Mouse (Mus musculus): ENCODE data around the gene Hapln2. TPM values are rescaled to one million over a fixed set of nuclear protein-coding genes. Genes with fewer than 3 reads are reported as not detected.

Gene Hapln2
- polyA plus RNA-seq, 1 experiment = not detected

DNA sequence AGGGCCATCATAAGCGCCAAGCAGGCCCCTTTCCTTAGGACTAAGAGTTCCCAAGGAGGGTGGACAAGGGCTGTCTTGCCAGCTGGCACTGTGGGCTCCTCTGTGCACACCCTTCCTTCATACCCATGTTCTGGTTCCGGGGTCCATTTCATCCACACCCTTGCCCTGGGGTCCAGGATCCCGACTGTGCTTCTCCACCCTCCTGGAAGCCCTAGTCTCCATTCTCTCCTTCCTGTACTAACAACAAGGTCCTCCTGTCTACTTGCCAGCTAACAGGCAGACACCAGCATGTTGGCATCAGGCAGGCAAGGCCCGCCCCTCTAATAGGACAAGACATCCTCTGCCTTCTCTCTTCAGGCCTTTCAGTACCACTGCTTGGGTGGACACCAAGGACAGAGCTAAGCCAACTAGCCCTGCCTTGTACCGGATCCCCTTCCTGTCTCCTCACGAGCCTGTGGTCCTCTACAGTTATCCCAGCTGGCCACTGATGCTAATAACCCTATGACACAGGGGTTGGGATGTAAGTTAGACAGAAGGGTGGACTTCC lies 46.1 kb downstream of the Hapln2 start:
- H3K4me3 ChIP-seq (ENCODE audit: extremely low read depth, insufficient read depth, insufficient read length) = no peak overlapping the region
- no peak for TF ChIP-seq CTCF (IDR thresholded peaks at IDR 0.05; ENCODE audit: extremely low read depth, insufficient read depth, insufficient read length, insufficient replicate concordance)
- no peak for TF ChIP-seq POLR2A (IDR thresholded peaks at IDR 0.05; ENCODE audit: low read depth, low read length)
- peaks cover 16% of the 10 kb centered on the region; the same call in 1 of the 2 replicates for H3K4me1 ChIP-seq (ENCODE audit: control insufficient read depth, insufficient read depth, insufficient read length)
- DNase-seq (ENCODE audit: low read depth in 1 of 2, low spot score in 2 of 2) = no peak
- no peak overlapping the region for H3K27ac ChIP-seq (ENCODE audit: insufficient read depth, low read length)
- WGBS = 89% methylated on average over 6 of the region's 6 CpGs
- no peaks in the 10 kb centered on the region for H3K36me3 ChIP-seq (ENCODE audit: control insufficient read depth, insufficient read depth, low read length)
- no peaks in the 10 kb centered on the region for H3K27me3 ChIP-seq (ENCODE audit: control insufficient read depth, insufficient read depth, low read length)

DNA sequence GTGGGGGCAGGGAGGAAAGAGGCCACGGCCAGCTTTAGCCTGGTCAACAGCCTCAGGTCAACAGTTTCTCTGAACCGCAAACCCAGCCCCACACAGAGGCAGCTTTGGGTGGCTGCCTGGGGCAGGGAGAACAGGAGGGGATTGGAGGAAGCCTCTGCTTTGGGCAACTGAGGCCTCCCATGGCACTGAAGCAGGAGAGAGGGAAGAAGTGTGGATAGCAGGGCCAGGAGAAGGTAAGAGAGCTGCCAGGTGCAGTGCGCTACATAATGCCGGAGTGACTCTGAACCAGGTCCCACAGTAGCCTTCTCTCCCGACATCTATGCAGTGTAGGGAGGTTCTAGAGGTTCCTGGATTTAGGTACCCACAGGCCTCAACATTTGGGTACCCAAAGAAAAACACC lies 46.7 kb downstream of the Hapln2 start:
- DNase-seq (ENCODE audit: low read depth in 1 of 2, low spot score in 2 of 2) = no peak
- no peak for TF ChIP-seq CTCF (IDR thresholded peaks at IDR 0.05; ENCODE audit: extremely low read depth, insufficient read depth, insufficient read length, insufficient replicate concordance)
- no peak for TF ChIP-seq POLR2A (IDR thresholded peaks at IDR 0.05; ENCODE audit: low read depth, low read length)
- H3K27ac ChIP-seq (ENCODE audit: insufficient read depth, low read length) = no peak overlapping the region
- H3K4me1 ChIP-seq (ENCODE audit: control insufficient read depth, insufficient read depth, insufficient read length) = peaks cover 16% of the 10 kb centered on the region; the same call in 1 of the 2 replicates
- H3K36me3 ChIP-seq (ENCODE audit: control insufficient read depth, insufficient read depth, low read length) = no peaks in the 10 kb centered on the region
- no peak overlapping the region for H3K4me3 ChIP-seq (ENCODE audit: extremely low read depth, insufficient read depth, insufficient read length)
- 93% methylated on average over 5 of the region's 5 CpGs for WGBS
- no peaks in the 10 kb centered on the region for H3K27me3 ChIP-seq (ENCODE audit: control insufficient read depth, insufficient read depth, low read length)

DNA sequence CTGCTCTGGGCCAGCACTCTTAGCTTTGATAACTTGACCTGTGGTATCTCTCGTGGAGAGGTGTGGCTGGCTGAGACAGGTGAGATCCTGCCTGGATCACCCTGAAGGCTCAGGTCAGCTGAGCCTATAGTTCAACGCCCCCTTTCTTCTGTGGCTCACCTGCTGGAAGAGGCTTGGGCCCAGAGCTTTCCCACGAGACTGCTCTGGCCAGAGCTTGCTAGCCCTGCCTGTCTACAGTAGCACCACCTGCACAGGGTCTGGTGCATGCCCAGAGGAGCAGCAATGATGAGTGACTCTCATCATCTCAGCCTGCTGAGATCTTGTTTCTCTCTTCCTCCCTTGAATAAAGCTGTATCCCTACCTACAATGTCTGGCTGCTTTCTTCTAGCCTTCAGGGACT lies 47.3 kb downstream of the Hapln2 start:
- DNase-seq (ENCODE audit: low read depth in 1 of 2, low spot score in 2 of 2) = no peak
- no peak overlapping the region for H3K4me3 ChIP-seq (ENCODE audit: extremely low read depth, insufficient read depth, insufficient read length)
- TF ChIP-seq CTCF (IDR thresholded peaks at IDR 0.05; ENCODE audit: extremely low read depth, insufficient read depth, insufficient read length, insufficient replicate concordance) (no peak), POLR2A (IDR thresholded peaks at IDR 0.05; ENCODE audit: low read depth, low read length) (no peak)
- no peak overlapping the region for H3K27ac ChIP-seq (ENCODE audit: insufficient read depth, low read length)
- H3K36me3 ChIP-seq (ENCODE audit: control insufficient read depth, insufficient read depth, low read length) = no peaks in the 10 kb centered on the region
- H3K27me3 ChIP-seq (ENCODE audit: control insufficient read depth, insufficient read depth, low read length) = no peaks in the 10 kb centered on the region
- peaks cover 16% of the 10 kb centered on the region; the same call in 1 of the 2 replicates for H3K4me1 ChIP-seq (ENCODE audit: control insufficient read depth, insufficient read depth, insufficient read length)
- 88% methylated on average over 3 of the region's 3 CpGs for WGBS

DNA sequence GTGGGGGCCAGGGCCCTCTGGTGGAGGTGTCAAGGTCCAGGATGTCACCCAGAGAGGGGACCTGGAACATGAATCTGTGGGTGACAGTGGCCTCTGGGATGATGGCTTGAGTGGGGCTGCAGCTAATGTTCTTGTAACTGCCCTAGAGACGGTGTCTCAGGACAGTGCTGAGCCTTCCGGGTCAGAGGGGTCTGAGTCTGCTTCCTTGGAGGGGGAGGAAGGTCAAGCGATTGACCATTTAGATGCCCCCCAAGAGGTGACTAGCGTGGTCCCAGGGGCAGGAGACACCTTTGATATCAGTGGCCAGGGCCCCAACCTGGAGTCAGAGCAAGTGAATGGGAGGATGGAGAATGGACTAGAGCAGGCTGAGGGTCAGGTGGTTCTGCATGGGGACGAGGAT lies 47.9 kb downstream of the Hapln2 start:
- Histone ChIP-seq H3K27me3 (ENCODE audit: control insufficient read depth, insufficient read depth, low read length) (no peaks in the 10 kb centered on the region), H3K36me3 (ENCODE audit: control insufficient read depth, insufficient read depth, low read length) (no peaks in the 10 kb centered on the region), H3K27ac (ENCODE audit: insufficient read depth, low read length) (no peak overlapping the region), H3K4me1 (ENCODE audit: control insufficient read depth, insufficient read depth, insufficient read length) (peaks cover 16% of the 10 kb centered on the region; the same call in 1 of the 2 replicates), H3K4me3 (ENCODE audit: extremely low read depth, insufficient read depth, insufficient read length) (no peak overlapping the region)
- DNase-seq (ENCODE audit: low read depth in 1 of 2, low spot score in 2 of 2) = no peak
- TF ChIP-seq CTCF (IDR thresholded peaks at IDR 0.05; ENCODE audit: extremely low read depth, insufficient read depth, insufficient read length, insufficient replicate concordance) (no peak), POLR2A (IDR thresholded peaks at IDR 0.05; ENCODE audit: low read depth, low read length) (no peak)
- WGBS = 95% methylated on average over 5 of the region's 5 CpGs

DNA sequence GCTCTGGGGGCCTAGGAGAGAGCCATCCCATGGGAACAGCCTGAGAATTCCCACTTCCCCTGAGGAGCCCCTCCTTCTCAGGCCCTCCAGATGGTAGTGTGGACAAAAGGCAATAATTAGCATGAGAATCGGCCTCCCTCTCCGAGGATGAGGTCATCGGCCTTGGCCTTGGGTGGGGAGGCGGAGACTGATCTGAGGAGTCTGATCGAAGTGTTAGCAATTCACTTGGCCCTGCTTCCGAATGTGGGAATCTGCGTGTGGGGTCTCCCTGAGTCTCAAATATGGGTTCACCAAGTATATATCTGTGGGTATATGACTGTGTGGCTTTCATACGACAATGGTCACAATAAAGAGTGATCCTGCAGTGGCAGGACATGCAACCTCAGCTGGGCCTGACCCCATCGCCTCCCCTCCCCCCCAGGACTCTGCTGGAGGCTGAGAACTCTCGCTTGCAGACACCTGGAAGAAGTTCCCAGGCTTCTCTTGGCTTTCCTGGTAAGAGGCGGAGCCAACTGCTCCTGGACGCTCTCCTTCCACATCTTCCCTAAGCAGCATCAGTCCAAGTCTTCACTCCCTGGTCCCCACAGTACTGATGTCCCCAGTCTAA lies 52.9 kb downstream of the Hapln2 start:
- WGBS = 87% methylated on average over 12 of the region's 12 CpGs

DNA sequence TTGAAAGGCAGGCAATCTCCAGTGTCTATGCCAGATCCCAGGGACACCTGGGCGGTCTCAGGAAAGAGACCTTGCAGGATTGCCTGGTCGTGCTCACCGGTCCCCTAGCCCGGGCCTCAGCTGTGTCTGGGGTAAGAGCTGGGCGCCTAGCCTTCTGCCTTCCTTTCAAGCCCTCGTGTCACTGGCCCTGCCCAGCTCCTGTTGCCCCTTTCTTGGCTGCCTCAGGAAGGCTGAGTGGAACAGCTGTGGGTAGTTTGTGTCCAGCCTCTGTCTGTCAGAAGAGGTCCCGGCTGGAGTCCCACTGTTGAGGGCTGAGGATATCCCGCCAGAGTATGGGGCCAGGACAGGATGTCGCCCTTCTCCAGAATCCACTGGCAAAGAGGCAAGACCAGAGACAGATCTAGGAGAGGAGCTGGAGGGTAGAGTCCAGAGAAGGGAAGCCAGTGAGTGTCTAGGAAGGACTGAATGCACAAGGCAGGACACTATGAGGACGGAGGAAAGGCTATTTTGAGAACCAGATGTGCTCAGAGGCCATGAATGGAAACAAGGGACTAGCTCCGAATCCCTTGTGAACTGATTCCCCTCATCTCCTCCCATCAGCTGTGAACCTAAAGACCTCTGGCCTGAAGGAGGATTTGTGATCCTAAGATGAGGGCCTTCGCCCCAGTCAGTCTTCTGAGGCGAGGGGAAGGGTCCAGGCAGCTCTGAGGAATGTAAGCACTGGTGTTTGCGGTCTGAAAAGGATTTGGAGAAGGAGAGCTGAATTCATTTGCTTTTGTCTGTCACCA lies 53.6 kb downstream of the Hapln2 start:
- WGBS = 88% methylated on average over 14 of the region's 14 CpGs
- H3K4me3 ChIP-seq (ENCODE audit: extremely low read depth, insufficient read depth, insufficient read length) = no peak overlapping the region
- H3K36me3 ChIP-seq (ENCODE audit: control insufficient read depth, insufficient read depth, low read length) = no peaks in the 10 kb centered on the region
- TF ChIP-seq POLR2A (IDR thresholded peaks at IDR 0.05; ENCODE audit: low read depth, low read length) (no peak), CTCF (IDR thresholded peaks at IDR 0.05; ENCODE audit: extremely low read depth, insufficient read depth, insufficient read length, insufficient replicate concordance) (no peak)
- H3K27ac ChIP-seq (ENCODE audit: insufficient read depth, low read length) = no peak overlapping the region
- H3K27me3 ChIP-seq (ENCODE audit: control insufficient read depth, insufficient read depth, low read length) = peaks cover 16% of the 10 kb centered on the region
- DNase-seq (ENCODE audit: low read depth in 1 of 2, low spot score in 2 of 2) = no peak
- peaks cover 9% of the 10 kb centered on the region for H3K4me1 ChIP-seq (ENCODE audit: control insufficient read depth, insufficient read depth, insufficient read length)

More for the DNA sequence above, 52.9 kb downstream of the Hapln2 start:
- no peak for DNase-seq (ENCODE audit: low read depth in 1 of 2, low spot score in 2 of 2)
- TF ChIP-seq CTCF (IDR thresholded peaks at IDR 0.05; ENCODE audit: extremely low read depth, insufficient read depth, insufficient read length, insufficient replicate concordance) = no peak
- no peak for TF ChIP-seq POLR2A (IDR thresholded peaks at IDR 0.05; ENCODE audit: low read depth, low read length)
- no peak overlapping the region for H3K27ac ChIP-seq (ENCODE audit: insufficient read depth, low read length)
- no peak overlapping the region for H3K4me3 ChIP-seq (ENCODE audit: extremely low read depth, insufficient read depth, insufficient read length)
- peaks cover 16% of the 10 kb centered on the region for H3K27me3 ChIP-seq (ENCODE audit: control insufficient read depth, insufficient read depth, low read length)
- H3K36me3 ChIP-seq (ENCODE audit: control insufficient read depth, insufficient read depth, low read length) = no peaks in the 10 kb centered on the region
- H3K4me1 ChIP-seq (ENCODE audit: control insufficient read depth, insufficient read depth, insufficient read length) = peaks cover 9% of the 10 kb centered on the region

Measured in spleen, adult 2 months (tissue).